Mouse (Mus musculus) MEL (cell line): ENCODE results near the gene Nexmif. TPM values are rescaled to one million over a fixed set of nuclear protein-coding genes. Genes with fewer than 3 reads are reported as not detected.

Source experiments
- DNase-seq: peaks from one replicate; pipeline ENCODE4 v3.0.0; 2011; ENCODE audit warnings: low read depth, low spot score
- H3K27ac ChIP-seq: 2 replicates; pipeline ENCODE4 v1.5.1; 2012; ENCODE audit warnings: low read depth, mild to moderate bottlenecking, control low read depth, low read length, moderate library complexity; ENCODE audit not compliant: control insufficient read depth
- H3K27me3 ChIP-seq, 2 experiments: fragments of 150-350 bp in 1 of 2; sonication (generic) in 1 of 2; 2 replicates each; pipeline ENCODE4 v1.6.1; 2012; ENCODE audit warnings: low read length in 2 of 2, mild to moderate bottlenecking in 2 of 2, improper control_type of control experiment in 1 of 2, moderate library complexity in 1 of 2; ENCODE audit not compliant: insufficient read depth in 2 of 2, control insufficient read depth in 1 of 2
- H3K36me3 ChIP-seq, 2 experiments: 2 replicates each; pipeline ENCODE4 v1.6.1; 2012 to 2014; ENCODE audit warnings: low read length in 2 of 2, improper control_type of control experiment in 1 of 2, inconsistent platforms in 1 of 2, mild to moderate bottlenecking in 1 of 2; ENCODE audit not compliant: insufficient read depth in 2 of 2, control insufficient read depth in 1 of 2
- H3K4me1 ChIP-seq, 2 experiments: fragments of 150-350 bp in 1 of 2; sonication (generic) in 1 of 2; 2 replicates each; pipeline ENCODE4 v1.6.1; 2012; ENCODE audit warnings: low read length in 2 of 2, improper control_type of control experiment in 1 of 2, mild to moderate bottlenecking in 1 of 2; ENCODE audit not compliant: insufficient read depth in 2 of 2, control insufficient read depth in 1 of 2
- H3K4me3 ChIP-seq, 2 experiments: fragments of 150-350 bp in 1 of 2; sonication (generic) in 1 of 2; 2 replicates each; pipeline ENCODE4 v1.5.1; 2012; ENCODE audit warnings: low read depth in 2 of 2, low read length in 2 of 2, mild to moderate bottlenecking in 2 of 2, moderate library complexity in 2 of 2, control low read depth in 1 of 2, improper control_type of control experiment in 1 of 2; ENCODE audit not compliant: control insufficient read depth in 1 of 2, insufficient read depth in 1 of 2
- H3K79me2 ChIP-seq: 2 replicates; pipeline ENCODE4 v1.6.1; 2012; ENCODE audit warnings: mild to moderate bottlenecking, low read length, moderate library complexity; ENCODE audit not compliant: control insufficient read depth, poor library complexity, insufficient read depth
- H3K9ac ChIP-seq: 2 replicates; pipeline ENCODE4 v1.6.1; 2012; ENCODE audit warnings: low read depth, mild to moderate bottlenecking, control low read depth, low read length, moderate library complexity; ENCODE audit not compliant: control insufficient read depth, poor library complexity, severe bottlenecking
- H3K9me3 ChIP-seq: fragments of 150-350 bp; sonication (generic); replicated peaks from 2 replicates; pipeline ENCODE4 v1.6.1; 2012; ENCODE audit warnings: mild to moderate bottlenecking, low read length, improper control_type of control experiment, moderate library complexity; ENCODE audit not compliant: insufficient read depth
- CHD1 ChIP-seq: IDR thresholded peaks from 2 replicates; pipeline ENCODE4 v1.6.1; 2012; ENCODE audit warnings: low read depth, mild to moderate bottlenecking, inconsistent platforms, low read length, improper control_type of control experiment
- CHD2 ChIP-seq: IDR thresholded peaks from 2 replicates; pipeline ENCODE4 v1.6.1; 2011; ENCODE audit warnings: low read length, improper control_type of control experiment
- CTCF ChIP-seq, 3 experiments: IDR thresholded peaks in 2 of 3; conservative IDR thresholded peaks in 1 of 3; 2 replicates each; pipeline ENCODE4 v1.5.1; 2011 to 2012; ENCODE audit warnings: low read length in 3 of 3, low read depth in 2 of 3, mild to moderate bottlenecking in 2 of 3, improper control_type of control experiment in 1 of 3, inconsistent platforms in 1 of 3, mixed read lengths in 1 of 3, moderate library complexity in 1 of 3; ENCODE audit not compliant: control insufficient read depth in 1 of 3, insufficient read depth in 1 of 3, poor library complexity in 1 of 3, severe bottlenecking in 1 of 3
- E2F4 ChIP-seq: IDR thresholded peaks from 2 replicates; pipeline ENCODE4 v1.6.1; 2011; ENCODE audit warnings: low read depth, low read length, improper control_type of control experiment, borderline replicate concordance
- ELF1 ChIP-seq: IDR thresholded peaks from 2 replicates; pipeline ENCODE4 v1.6.1; 2014; ENCODE audit warnings: low read depth, mild to moderate bottlenecking, inconsistent platforms, low read length, improper control_type of control experiment, moderate library complexity
- EP300 ChIP-seq, 2 experiments: IDR thresholded peaks; 2 replicates each; pipeline ENCODE4 v1.6.1; 2011; ENCODE audit warnings: improper control_type of control experiment in 2 of 2, low read length in 2 of 2, low read depth in 1 of 2, mild to moderate bottlenecking in 1 of 2
- GABPA ChIP-seq: IDR thresholded peaks from 2 replicates; pipeline ENCODE4 v1.6.1; 2012; ENCODE audit warnings: low read depth, mild to moderate bottlenecking, inconsistent platforms, low read length, improper control_type of control experiment, moderate library complexity
- JUND ChIP-seq: IDR thresholded peaks from 2 replicates; pipeline ENCODE4 v1.6.1; 2011; ENCODE audit warnings: low read depth, mild to moderate bottlenecking, improper control_type of control experiment, low read length
- KAT2A ChIP-seq: conservative IDR thresholded peaks from 2 replicates; pipeline ENCODE4 v1.6.1; 2012; ENCODE audit warnings: low read depth, low read length, improper control_type of control experiment, inconsistent platforms
- MAX ChIP-seq: IDR thresholded peaks from 2 replicates; pipeline ENCODE4 v1.6.1; 2011; ENCODE audit warnings: low read length, improper control_type of control experiment
- MAZ ChIP-seq: IDR thresholded peaks from 2 replicates; pipeline ENCODE4 v1.6.1; 2012; ENCODE audit warnings: low read depth, mild to moderate bottlenecking, inconsistent platforms, low read length, improper control_type of control experiment
- MYC ChIP-seq: IDR thresholded peaks from 2 replicates; pipeline ENCODE4 v1.6.1; 2011; ENCODE audit warnings: low read depth, mild to moderate bottlenecking, low read length, improper control_type of control experiment, moderate library complexity
- NELFE ChIP-seq: IDR thresholded peaks from 2 replicates; pipeline ENCODE4 v1.6.1; 2011; ENCODE audit warnings: low read depth, low read length, improper control_type of control experiment
- NRF1 ChIP-seq: IDR thresholded peaks from 2 replicates; pipeline ENCODE4 v1.6.1; 2014; ENCODE audit warnings: low read depth, mild to moderate bottlenecking, inconsistent platforms, low read length, improper control_type of control experiment, moderate library complexity; ENCODE audit not compliant: poor library complexity, insufficient read depth, severe bottlenecking
- POLR2AphosphoS2 ChIP-seq: IDR thresholded peaks from 2 replicates; pipeline ENCODE4 v1.6.1; 2011; ENCODE audit warnings: low read length, improper control_type of control experiment
- POLR2AphosphoS5 ChIP-seq: IDR thresholded peaks from 2 replicates; pipeline ENCODE4 v1.6.1; 2012; ENCODE audit warnings: low read depth, borderline replicate concordance, mild to moderate bottlenecking, inconsistent platforms, low read length, moderate library complexity, mixed read lengths
- RAD21 ChIP-seq: IDR thresholded peaks from 2 replicates; pipeline ENCODE4 v1.6.1; 2011; ENCODE audit warnings: mild to moderate bottlenecking, low read depth, low read length, improper control_type of control experiment
- SIN3A ChIP-seq: IDR thresholded peaks from 2 replicates; pipeline ENCODE4 v1.6.1; 2012; ENCODE audit warnings: low read length, improper control_type of control experiment, inconsistent platforms
- SMC3 ChIP-seq: IDR thresholded peaks from 2 replicates; pipeline ENCODE4 v1.6.1; 2011; ENCODE audit warnings: low read depth, low read length, improper control_type of control experiment
- TCF12 ChIP-seq: IDR thresholded peaks from 2 replicates; pipeline ENCODE4 v1.6.1; 2014; ENCODE audit warnings: low read depth, mild to moderate bottlenecking, inconsistent platforms, low read length, improper control_type of control experiment, moderate library complexity
- UBTF ChIP-seq: IDR thresholded peaks from 2 replicates; pipeline ENCODE4 v1.6.1; 2012; ENCODE audit warnings: low read depth, mild to moderate bottlenecking, inconsistent platforms, low read length, improper control_type of control experiment, moderate library complexity, borderline replicate concordance; ENCODE audit not compliant: insufficient read depth
- ZMIZ1 ChIP-seq: IDR thresholded peaks from 2 replicates; pipeline ENCODE4 v1.6.1; 2012; ENCODE audit warnings: low read depth, mild to moderate bottlenecking, inconsistent platforms, low read length, improper control_type of control experiment, moderate library complexity
- ZNF384 ChIP-seq: IDR thresholded peaks from 2 replicates; pipeline ENCODE4 v1.6.1; 2012; ENCODE audit warnings: low read depth, mild to moderate bottlenecking, inconsistent platforms, low read length, improper control_type of control experiment
- polyA plus RNA-seq, 2 experiments: library from polyadenylated mRNA; stranded (reverse) in 1 of 2; unstranded in 1 of 2; fragments of >175 nt in 1 of 2; fragments of >200 nt in 1 of 2; gene quantifications; 2 replicates each; pipeline versions ENCODE4 v1.2.1 to v1.2.4; 2012; ENCODE audit warnings: low replicate concordance in 2 of 2, low read depth in 1 of 2; ENCODE audit not compliant: insufficient read length in 2 of 2, insufficient read depth in 1 of 2, missing spikeins in 1 of 2
- total RNA-seq: library from RNA; depleted of rRNA; stranded (reverse); fragments of 300-350 nt; gene quantifications from 2 replicates; pipeline ENCODE4 v1.2.3, GENCODE M21; 2012

The Nexmif gene
- total and polyA plus RNA-seq, 3 experiments, result not detected

DNA sequence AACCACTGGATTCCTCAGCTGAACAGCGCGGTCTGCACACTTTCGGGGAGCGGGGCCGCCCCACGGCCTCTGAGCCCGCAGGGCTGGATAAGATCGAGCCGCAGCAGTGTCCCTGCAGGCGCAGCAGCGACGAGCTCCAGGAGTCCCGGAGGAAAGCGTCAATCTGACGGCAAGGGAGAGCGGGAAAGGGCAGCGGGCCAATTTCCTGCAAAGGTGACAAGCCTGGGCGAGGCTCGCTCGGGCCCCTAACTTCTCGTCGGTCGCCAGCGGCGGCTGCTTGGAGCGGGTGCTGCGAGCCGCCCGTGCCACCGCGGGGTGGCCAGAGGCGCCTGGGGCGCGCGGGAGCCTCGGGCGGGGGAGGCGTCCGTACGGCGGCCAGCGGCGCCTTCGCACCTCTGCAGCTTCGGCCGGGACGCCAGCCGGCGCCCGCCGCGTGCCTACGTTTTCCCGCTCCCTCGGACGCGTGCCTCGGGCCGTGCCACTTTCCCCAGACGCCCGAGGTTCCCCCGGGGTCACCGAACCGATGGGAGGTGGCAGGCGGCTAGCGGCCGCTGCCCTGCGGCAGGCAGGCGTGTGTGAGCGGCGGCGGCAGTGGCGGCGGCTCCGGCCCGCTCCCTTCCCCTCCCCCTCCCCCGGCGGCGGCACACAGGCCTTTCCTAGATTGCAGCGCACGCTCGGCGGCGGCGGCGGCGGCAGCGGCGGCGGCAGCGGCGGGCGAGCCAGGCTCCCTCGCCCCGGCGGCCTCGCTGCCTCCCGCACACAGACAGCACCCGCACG lies 1.2 kb downstream of the Nexmif start:
- H3K79me2 ChIP-seq, result no peaks in the 10 kb centered on the region
- H3K9ac ChIP-seq, result no peak overlapping the region
- H3K27me3 ChIP-seq, result no peaks in the 10 kb centered on the region
- H3K27ac ChIP-seq, result no peak overlapping the region
- DNase-seq, result no peak
- H3K9me3 ChIP-seq, result no peaks in the 10 kb centered on the region
- H3K4me3 ChIP-seq, result no peak overlapping the region
- no peaks in the 10 kb centered on the region for H3K36me3 ChIP-seq
- H3K4me1 ChIP-seq, result no peaks in the 10 kb centered on the region
- TF ChIP-seq UBTF (no peak), SIN3A (no peak), JUND (no peak), SMC3 (no peak), KAT2A (no peak), CHD1 (no peak), MAX (no peak), ELF1 (no peak), E2F4 (no peak), TCF12 (no peak), CHD2 (no peak), EP300 (IDR thresholded peaks at IDR 0.05; ENCODE audit: low read depth in 1 of 2, low read length in 2 of 2) (no peak), CTCF (IDR thresholded peaks at IDR 0.05 in 2 of 3, conservative IDR thresholded peaks at IDR 0.05 in 1 of 3; ENCODE audit: control insufficient read depth in 1 of 3, insufficient read depth in 1 of 3, low read depth in 2 of 3, low read length in 3 of 3, poor library complexity in 1 of 3, severe bottlenecking in 1 of 3) (no peak), MAZ (no peak), NRF1 (no peak), ZNF384 (no peak)
- TF ChIP-seq, all 39 proteins: peak for 0

DNA sequence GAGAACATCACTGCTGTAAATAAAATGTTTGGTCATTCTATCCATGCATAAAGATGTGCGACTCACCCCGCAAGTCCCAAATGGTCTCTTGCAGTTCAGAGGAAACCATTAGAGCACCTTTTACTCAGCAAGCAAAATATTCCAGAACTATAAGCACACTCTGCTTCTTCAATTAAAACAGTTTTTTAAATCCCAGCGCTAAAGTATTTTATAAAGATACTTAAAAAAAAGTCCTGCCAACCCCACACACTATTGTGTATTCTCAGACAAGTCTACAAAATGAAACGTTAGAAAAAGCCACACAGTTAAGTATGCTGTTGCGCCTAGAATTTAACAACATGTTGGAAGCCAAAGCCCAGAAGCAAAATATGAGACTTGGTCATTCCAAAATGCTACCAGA lies 1.9 kb downstream of the Nexmif start:
- TF ChIP-seq RAD21, result no peak
- TF ChIP-seq CHD2, result no peak
- no peak for TF ChIP-seq SMC3
- no peak for TF ChIP-seq ELF1
- TF ChIP-seq NELFE, result no peak
- no peak for TF ChIP-seq E2F4
- TF ChIP-seq GABPA, result no peak
- TF ChIP-seq CHD1, result no peak
- no peak for TF ChIP-seq MYC
- TF ChIP-seq POLR2AphosphoS5, result no peak
- no peak for TF ChIP-seq SIN3A
- no peak for TF ChIP-seq POLR2AphosphoS2
- no peak for TF ChIP-seq ZMIZ1
- no peak for DNase-seq
- no peaks in the 10 kb centered on the region for H3K9me3 ChIP-seq
- H3K36me3 ChIP-seq, result no peaks in the 10 kb centered on the region
- no peak overlapping the region for H3K27ac ChIP-seq
- H3K4me3 ChIP-seq, result no peak overlapping the region
- no peaks in the 10 kb centered on the region for H3K27me3 ChIP-seq
- no peaks in the 10 kb centered on the region for H3K4me1 ChIP-seq
- H3K79me2 ChIP-seq, result no peaks in the 10 kb centered on the region
- H3K9ac ChIP-seq, result no peak overlapping the region
